Mouse (Mus musculus): Measurements from ENCODE around the gene Gm21731.
"Not testable (repeated sequence)": the region's sequence is repeated elsewhere in the genome, so short reads cannot be mapped to it uniquely, and the experiment has no call there.

Gene Gm21731

DNA sequence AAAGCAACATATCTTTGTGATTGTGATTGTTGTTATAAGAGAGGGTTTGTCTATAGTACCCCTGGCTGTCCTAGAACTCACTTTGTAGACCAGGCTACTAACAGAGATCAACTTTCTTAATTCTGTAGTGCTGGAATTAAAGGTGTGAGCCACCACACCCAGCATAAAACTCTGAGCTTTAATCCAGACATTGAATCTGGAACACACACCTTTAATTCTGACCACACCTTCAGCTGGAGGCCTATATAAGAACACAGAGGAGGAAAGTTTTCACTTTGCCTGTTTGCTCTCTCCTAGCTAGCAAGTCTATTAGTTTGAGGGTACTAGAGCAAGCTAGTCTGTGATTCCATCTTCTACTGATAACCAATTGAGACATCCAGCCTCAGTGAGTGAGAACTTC, at the start of gene Gm21731:
Gene Gm21731, plus strand, starts transcription at position 301 of the 400 bp plus-strand sequence.
- DNase-seq: not testable (repeated sequence)

DNA sequence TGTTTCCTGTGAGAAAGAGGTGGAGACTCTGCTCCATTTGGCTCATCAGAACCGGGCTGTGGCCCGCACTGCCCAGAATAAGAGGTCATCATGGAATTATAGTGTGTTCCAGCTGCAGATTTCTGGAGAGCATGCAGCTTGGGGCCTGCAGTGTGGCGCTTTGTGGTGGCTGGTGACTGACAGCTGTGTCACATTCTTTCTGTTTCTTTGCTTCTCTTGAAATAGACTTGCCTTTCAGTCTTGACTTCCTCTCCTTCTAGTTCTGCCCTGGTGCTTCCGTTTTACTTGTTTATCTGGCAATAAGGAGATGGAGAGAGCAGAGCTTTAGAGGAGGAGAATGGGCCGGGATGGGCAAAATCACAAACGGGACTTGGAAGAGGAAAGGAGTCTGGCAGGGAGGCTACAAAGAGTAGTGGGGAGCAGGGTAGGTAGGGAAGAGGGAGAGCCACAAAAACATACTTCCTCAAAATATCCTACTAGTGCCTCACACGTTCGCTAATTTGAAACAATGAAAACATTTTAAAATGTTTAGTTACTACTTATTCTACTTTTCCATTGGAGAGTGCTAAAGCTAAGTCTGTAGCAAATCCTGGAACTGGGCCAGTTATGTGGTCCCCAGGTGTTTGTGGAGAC, 42.6 kb upstream of the Gm21731 start:
- DNase-seq: not testable (repeated sequence)

DNA sequence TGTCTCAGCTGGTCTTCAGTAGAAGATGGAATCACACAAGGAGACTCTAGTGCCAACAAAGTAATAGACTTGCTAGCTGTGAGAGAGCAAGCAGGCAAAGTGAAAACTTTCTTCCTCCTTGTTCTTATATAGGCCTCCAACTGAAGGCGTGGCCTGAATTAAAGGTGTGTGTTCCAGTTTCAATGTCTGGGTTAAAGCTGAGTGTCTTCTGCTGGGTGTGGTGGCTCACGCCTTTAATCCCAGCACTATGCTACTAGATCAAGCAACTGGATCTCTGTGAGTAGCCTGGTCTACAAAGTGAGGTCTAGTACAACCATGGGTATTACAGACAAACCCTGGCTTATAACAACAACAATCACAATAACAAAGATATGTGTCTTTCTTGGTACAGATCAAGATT, 23.1 kb upstream of the Gm21731 start, which contains the start of gene Gm21762:
Gene Gm21762, minus strand, starts transcription at position 101 of the 400 bp plus-strand sequence.
- DNase-seq: not testable (repeated sequence)

DNA sequence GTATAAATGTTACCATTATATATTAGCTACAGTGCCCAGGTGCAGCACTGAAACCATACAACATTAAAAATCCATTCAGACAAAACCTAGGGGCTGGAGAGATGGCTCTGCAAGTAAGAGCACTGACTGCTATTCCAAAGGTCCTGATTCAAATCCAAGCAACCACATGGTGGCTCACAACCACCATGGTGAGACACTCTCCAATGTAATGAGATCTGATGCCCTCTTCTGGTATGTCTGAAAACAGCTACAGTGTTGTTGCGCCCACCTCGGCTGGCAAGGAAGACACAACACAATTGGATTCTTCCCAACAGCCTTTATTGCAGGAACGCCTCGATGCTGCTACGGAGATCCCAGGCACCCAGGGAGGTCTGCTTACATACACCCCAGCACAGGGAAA, 18.0 kb upstream of the Gm21731 start:
- DNase-seq: not testable (repeated sequence)

DNA sequence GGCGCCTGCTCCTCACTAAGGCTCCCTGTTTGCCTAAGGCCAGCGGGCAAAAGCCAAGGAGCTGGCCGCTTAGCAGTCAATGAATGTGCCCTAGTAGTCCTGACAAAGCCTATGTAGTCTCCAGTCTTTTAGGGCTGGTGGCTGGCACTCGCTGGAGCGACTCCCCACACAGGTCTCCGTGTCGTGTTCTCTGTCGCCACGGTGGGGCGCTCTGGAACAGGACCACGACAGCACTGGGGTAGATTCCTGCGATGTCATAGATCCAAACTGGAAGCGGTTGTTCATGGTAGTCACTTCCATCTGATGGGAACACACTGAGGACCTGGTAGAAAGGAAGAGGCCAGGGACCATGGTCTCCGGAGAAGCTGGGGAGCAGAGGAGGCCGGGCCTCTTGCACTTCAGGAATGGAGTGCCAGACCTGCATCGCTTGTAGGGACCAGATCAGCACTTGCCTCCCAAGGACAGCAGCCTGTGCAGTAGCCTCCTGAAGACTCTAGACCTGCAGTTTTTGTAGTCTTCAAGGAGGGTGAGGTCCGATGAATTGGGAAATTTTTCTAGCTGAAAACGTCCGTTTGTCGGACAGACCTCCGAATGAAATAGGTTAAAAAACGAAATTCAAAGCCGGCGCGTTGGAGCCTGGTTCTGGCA, 15.8 kb upstream of the Gm21731 start:
- not testable (repeated sequence) for DNase-seq

DNA sequence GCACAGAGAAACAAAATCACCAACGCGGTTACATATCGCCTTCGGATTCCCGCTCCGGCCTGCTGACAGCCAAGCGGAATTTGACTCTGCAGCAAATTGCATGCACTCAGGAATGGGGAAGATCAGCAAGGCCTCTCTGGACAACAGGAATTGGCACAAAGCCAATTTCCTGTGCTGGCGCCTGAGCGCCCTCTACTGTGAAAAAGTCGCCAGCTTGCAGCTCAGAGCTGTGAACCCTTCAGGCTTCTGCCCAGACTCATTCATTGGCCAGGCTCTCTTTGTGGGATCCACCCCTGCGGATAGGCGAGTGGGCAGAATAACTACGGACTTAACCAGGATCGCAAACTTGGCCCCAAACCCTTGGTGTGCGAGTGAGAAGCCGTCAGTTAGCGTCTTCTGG, 7.1 kb upstream of the Gm21731 start:
- DNase-seq: not testable (repeated sequence)

DNA sequence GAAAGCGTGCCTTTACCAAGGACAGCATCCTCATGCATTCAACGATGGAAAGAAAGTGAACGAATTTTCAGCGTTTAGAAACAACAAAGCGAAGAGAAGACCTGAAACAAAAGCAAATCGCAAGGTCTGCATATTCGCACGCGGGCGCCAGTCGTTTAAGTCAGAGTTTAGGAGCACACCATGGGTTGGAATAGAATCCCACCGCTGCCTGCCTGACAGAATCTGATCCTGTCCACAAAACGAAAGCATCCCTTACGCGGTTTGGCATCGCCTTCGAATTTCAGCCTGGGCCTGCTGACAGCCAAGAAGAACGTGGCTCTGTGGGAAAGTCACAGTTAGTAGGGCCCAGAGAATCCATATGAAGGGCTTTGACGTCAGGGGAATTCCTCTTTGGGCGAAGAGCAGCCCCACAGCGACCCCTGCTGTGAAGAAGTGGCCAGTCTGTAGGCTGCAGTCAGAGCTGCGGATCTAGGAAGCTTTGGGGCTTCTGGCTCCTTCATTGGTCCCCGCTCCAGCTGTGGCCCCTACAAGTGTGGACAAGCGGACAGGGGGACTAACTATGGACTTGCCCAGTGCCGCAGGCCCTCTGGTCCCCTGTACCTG, 6.4 kb upstream of the Gm21731 start:
- DNase-seq: not testable (repeated sequence)

DNA sequence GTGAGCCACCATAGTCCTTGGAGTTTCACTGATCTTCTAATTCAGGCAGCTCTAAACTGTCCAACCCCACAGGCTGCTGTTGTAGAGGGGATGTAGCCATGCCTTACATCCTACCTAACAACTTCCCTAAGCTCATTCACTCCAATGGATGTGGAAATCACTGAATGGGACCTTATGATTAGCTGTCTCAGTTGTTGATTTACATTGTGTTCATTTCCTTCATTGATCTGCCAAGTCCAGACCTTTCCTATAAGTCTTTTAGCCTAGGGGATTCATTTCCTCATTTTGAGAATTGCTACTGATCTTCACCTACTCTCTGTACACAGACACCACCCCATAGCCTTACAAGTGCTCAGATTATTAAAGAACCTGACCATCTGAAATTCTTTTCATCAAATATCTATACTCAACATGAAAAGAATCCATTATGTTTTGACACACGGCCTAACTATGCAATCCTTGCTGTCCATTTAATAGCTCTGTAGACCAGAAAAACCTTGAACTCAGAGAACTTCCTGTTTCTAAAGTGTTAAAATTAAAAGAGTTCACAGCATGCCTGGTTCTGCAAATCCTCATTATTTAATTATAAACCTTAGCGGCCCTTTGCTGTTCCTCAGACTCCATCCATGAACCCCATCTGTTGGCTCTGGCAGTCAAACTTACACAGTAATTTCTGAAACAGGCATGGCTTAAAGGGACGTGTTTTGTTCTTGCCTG, 12.5 kb downstream of the Gm21731 start:
- not testable (repeated sequence) for DNase-seq

DNA sequence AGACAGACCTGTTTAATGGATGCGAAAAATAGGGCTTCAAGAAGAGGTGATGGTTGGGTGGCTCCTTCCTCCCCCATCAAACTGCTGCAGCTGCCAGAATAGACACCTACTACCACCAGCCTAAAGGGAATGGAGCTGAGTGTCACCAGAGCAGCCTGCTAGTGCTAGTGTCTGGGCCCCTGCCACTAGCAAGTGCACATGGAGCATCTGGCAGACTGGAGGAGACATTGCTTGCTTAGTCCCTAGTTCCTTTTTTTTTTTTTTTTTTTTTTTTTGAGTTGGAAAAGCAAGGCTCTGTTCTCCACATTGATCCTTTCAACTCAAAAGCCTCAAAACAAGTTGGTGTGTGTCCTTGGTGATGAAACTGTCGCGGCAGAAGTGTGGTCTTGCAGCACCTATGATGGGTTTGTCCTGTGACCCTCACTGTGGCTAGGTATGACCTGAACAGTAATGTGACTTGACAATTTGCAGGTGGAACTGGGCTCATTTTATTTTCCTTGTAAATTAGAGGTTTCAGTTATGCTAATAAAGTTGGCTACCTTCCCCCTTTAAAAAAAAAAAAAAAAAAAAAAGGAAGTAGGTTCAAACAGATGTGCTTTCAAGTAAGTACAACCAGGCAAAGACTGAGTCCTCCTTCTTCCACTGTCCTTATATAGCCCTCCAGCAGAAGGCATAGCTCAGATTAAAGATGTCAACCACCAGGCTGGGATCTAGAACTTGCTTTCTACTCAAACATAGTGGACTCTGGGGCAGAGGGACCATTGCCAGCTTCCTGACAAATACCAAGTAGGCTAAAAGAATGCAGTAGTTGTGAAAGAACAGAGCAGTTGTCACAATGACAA, 20.1 kb downstream of the Gm21731 start:
- DNase-seq: not testable (repeated sequence)

DNA sequence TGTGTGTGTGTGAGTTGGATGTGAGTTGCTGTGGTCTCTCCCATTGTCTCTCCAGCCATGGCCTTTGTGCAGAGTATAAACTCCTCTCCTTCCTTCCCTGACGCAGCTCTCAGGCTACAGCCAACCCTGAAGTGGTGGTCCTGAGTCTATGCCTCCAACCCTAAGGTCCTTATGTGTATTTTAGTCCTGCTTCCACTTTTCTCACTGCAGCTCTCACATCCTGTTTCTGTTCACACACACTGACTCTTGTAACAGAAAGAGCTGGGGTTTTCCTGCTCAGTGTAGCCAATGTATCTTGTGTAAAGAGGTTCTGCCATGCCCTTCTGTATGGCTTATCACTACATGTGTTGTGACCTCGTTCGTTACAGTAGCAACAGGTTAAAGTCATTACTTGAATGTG, 20.8 kb downstream of the Gm21731 start:
- not testable (repeated sequence) for DNase-seq

DNA sequence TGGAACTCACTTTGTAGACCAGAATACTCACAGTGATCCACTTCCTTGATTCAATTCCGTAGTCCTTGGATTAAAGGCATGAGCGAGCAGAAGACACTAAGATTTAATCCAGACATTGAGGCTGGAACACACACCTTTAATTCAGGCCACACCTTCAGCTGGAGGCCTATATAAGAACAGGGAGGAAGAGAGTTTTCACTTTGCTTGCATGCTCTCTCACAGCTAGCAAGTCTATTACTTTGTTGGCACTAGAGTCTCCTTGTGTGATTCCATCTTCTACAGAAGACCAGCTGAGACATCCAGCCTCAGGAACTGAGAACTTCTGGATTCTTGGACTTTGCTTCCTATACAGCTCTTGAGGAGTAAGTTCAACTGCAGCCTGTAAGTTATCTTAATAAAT, 24.0 kb downstream of the Gm21731 start, which contains the start of gene AF067061:
Gene AF067061, plus strand, starts transcription at position 245 of the 400 bp plus-strand sequence.
- not testable (repeated sequence) for DNase-seq

DNA sequence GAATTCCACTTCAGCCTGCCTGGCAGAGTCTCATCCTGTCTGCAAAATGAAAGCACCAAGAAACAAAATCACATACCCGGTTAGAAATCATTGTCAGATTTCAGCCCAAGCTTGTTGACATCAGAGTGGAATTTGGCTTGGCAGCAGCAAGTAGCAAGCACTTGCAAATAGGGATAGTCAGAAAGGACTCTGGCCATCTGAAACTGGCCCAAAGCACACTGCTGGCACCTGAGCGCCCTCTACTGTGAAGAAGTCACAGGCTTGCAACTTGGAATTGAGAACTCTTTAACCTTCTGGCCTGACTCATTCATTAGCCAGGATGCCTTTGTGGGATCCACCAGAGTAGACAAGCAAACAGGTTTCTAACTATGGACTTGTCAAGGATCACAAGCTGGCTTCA, 38.9 kb downstream of the Gm21731 start:
- DNase-seq: not testable (repeated sequence)

DNA sequence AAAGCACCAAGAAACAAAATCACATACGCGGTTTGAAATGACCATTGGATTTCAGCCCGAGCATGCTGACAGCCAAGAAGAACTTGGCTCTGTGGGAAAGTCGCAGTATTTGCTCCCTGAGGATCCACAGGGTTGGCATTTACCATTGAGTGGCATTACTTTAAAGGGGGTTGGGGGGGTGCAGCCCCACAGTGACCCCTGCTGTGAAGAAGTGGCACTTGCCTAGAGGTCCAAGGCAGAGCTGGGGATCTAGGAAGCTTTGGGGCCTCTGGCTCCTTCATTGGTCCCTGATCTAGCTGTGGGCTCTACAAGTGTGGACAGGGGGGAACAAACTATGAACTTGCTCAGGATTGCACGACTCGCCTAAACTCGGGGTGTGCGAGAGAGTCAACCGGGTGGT, 39.9 kb downstream of the Gm21731 start:
- DNase-seq: no peak
